Mouse (Mus musculus) midbrain, embryonic 12.5 days (tissue): ENCODE measurements around the gene Hoxa4. TPM values are rescaled to one million over a fixed set of nuclear protein-coding genes. Genes with fewer than 3 reads are reported as not detected.

Source experiments
- ATAC-seq: fragments of 200-750 bp; cut with Nextera tagmentation; 2 replicates; pipeline ENCODE4 v1.8.0; 2017; ENCODE audit warnings: low read depth, moderate TSS enrichment, moderate library complexity; ENCODE audit not compliant: low FRiP score
- H3K27ac ChIP-seq: fragments of 300-500 bp; sonication (generic); replicated peaks from 2 replicates; pipeline ENCODE4 v1.5.1; 2016; ENCODE audit warnings: mild to moderate bottlenecking
- H3K27me3 ChIP-seq: fragments of 300-500 bp; sonication (generic); 2 replicates; pipeline ENCODE4 v1.6.1; 2016; ENCODE audit warnings: mild to moderate bottlenecking
- H3K36me3 ChIP-seq: fragments of 300-500 bp; sonication (generic); 2 replicates; pipeline ENCODE4 v1.6.1; 2016
- H3K4me1 ChIP-seq: fragments of 300-500 bp; sonication (generic); 2 replicates; pipeline ENCODE4 v1.6.1; 2016
- H3K4me2 ChIP-seq: fragments of 300-500 bp; sonication (generic); replicated peaks from 2 replicates; pipeline ENCODE4 v1.6.1; 2016; ENCODE audit warnings: mild to moderate bottlenecking, moderate library complexity
- H3K4me3 ChIP-seq: fragments of 300-500 bp; sonication (generic); 2 replicates; pipeline ENCODE4 v1.5.1; 2016; ENCODE audit warnings: mild to moderate bottlenecking
- H3K9ac ChIP-seq: fragments of 300-500 bp; sonication (generic); replicated peaks from 2 replicates; pipeline ENCODE4 v1.6.1; 2016; ENCODE audit warnings: mild to moderate bottlenecking, moderate library complexity
- H3K9me3 ChIP-seq: fragments of 300-500 bp; sonication (generic); 2 replicates; pipeline ENCODE4 v1.6.1; 2016; ENCODE audit warnings: mild to moderate bottlenecking
- WGBS: fragments of 180-500 bp; shearing (Covaris S2); methylation state at CpG from one replicate; pipeline ENCODE4 v1.1.7; 2016; 5-methylcytosine and 5-hydroxymethylcytosine counted together
- polyA plus RNA-seq: library from polyadenylated mRNA; unstranded; fragments of >200 nt; fragmentation: Nextera tagmentation; extraction: Ambion mirVana; gene quantifications from 2 replicates; pipeline ENCODE4 v1.2.1, GENCODE M21; 2016

Hoxa4 gene
- polyA plus RNA-seq, 1 experiment from 2014 or later = not detected

- H3K9ac ChIP-seq = no peak overlapping the region
- 2% methylated on average over 68 of the region's 68 CpGs for WGBS
- H3K9me3 ChIP-seq = no peaks in the 10 kb centered on the region
- no peak overlapping the region for H3K27ac ChIP-seq
- no peaks in the 10 kb centered on the region for H3K4me1 ChIP-seq
- peaks cover 89% of the 10 kb centered on the region for H3K27me3 ChIP-seq
- no peak overlapping the region for H3K4me2 ChIP-seq
- H3K4me3 ChIP-seq = no peak overlapping the region
- ATAC-seq = no peak
- H3K36me3 ChIP-seq = no peaks in the 10 kb centered on the region
Measured at GRCm38 (mm10) chr6:52234428-52235140, 43.0 kb upstream of the Hoxa4 start.

DNA sequence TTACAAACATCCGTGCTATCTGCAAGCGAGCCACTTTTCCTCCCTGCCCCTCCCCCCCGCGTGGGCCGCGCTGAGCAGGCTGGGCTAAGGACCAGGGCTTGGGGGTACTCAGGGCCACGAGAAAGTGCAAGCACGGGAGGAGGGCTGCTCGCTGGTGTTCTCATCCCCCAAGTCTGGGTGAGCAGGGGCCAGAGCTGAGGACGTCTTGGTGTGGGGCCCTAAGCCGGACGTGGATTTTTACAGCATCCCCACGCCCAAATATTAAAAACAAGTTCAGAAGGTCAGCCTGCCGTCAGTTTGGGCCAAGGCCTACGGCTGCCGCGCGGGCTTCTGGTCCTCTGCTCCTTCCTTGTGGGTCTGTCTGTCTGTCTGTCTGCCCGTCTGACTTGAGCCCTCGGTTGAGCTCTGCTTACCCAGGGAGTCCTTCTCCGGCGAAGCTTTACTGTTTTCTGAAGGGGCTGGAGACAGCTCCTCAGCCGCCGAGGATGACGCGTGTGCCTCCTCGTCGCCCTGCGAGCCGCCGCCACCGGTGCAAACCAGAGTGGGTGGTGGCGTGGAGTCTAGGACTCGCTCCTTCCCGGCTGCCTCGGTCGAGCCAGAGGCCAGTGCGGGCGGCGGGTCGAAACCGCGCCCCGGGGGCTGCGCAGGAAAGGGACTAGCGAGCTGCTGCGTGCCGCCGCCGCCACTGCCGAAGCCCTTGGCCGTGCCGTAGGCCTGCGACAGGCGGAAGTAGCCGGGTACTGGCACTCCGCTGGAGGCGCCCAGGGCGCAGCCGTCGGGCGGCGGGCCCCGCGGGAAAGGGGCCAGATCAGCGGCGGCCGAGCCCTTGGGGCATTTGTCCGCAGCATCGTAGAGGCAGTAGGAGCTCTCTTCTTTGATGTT lies 42.2 kb upstream of the Hoxa4 start:
- no peak for ATAC-seq
- H3K27me3 ChIP-seq = peaks cover 91% of the 10 kb centered on the region
- 1% methylated on average over 70 of the region's 70 CpGs for WGBS
- H3K4me1 ChIP-seq = no peaks in the 10 kb centered on the region
- no peaks in the 10 kb centered on the region for H3K9me3 ChIP-seq
- no peaks in the 10 kb centered on the region for H3K36me3 ChIP-seq
- no peak overlapping the region for H3K4me2 ChIP-seq
- no peak overlapping the region for H3K9ac ChIP-seq
- no peak overlapping the region for H3K4me3 ChIP-seq
- H3K27ac ChIP-seq = no peak overlapping the region

DNA sequence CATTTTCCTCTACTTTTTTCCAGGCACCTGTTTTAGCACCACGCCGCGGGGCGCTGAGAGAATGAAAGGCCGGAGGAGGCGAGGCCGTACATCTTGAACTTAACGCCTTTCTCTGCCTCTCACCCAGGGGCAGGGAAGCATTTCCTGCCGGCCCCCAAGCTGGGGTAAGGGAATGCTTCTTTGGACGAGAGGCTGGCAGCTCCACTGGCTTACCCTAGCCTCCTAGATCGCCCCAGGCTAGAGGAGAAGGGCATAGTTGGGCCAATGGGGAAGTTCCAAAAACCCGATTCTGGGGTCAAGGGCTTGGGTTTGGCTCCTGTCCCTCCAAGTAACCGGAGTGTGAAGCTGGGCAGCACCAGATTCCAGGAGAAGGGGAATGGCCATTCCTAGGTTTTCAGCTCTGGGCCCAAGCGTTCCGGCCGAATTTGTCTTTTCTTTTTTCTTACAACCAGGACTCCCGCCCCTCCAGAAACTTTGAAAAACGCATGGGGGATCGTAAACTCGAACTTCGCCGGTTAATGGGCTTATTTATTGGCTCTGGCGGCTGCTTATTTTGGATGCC lies 41.5 kb upstream of the Hoxa4 start:
- H3K27me3 ChIP-seq = peaks cover 94% of the 10 kb centered on the region
- no peak overlapping the region for H3K27ac ChIP-seq
- H3K4me2 ChIP-seq = no peak overlapping the region
- H3K4me3 ChIP-seq = no peak overlapping the region
- ATAC-seq = no peak
- no peaks in the 10 kb centered on the region for H3K36me3 ChIP-seq
- WGBS = 1% methylated on average over 23 of the region's 23 CpGs
- H3K9ac ChIP-seq = no peak overlapping the region
- no peaks in the 10 kb centered on the region for H3K4me1 ChIP-seq
- no peaks in the 10 kb centered on the region for H3K9me3 ChIP-seq

GRCm38 (mm10) chr6:52232568-52232965 lies 41.0 kb upstream of the Hoxa4 start:
- Histone ChIP-seq H3K9ac (no peak overlapping the region), H3K27me3 (peaks cover 94% of the 10 kb centered on the region), H3K9me3 (no peaks in the 10 kb centered on the region), H3K4me1 (no peaks in the 10 kb centered on the region), H3K4me3 (no peak overlapping the region), H3K27ac (no peak overlapping the region), H3K36me3 (no peaks in the 10 kb centered on the region), H3K4me2 (no peak overlapping the region)
- no peak for ATAC-seq
- under 1% methylated on average over 18 of the region's 18 CpGs for WGBS

GRCm38 (mm10) chr6:52231885-52232567 lies 40.5 kb upstream of the Hoxa4 start:
- Histone ChIP-seq H3K36me3 (no peaks in the 10 kb centered on the region), H3K27ac (no peak overlapping the region), H3K4me1 (no peaks in the 10 kb centered on the region), H3K4me3 (no peak overlapping the region), H3K9ac (no peak overlapping the region), H3K27me3 (peaks cover 94% of the 10 kb centered on the region), H3K9me3 (no peaks in the 10 kb centered on the region), H3K4me2 (no peak overlapping the region)
- 2% methylated on average over 18 of the region's 18 CpGs for WGBS
- no peak for ATAC-seq

DNA sequence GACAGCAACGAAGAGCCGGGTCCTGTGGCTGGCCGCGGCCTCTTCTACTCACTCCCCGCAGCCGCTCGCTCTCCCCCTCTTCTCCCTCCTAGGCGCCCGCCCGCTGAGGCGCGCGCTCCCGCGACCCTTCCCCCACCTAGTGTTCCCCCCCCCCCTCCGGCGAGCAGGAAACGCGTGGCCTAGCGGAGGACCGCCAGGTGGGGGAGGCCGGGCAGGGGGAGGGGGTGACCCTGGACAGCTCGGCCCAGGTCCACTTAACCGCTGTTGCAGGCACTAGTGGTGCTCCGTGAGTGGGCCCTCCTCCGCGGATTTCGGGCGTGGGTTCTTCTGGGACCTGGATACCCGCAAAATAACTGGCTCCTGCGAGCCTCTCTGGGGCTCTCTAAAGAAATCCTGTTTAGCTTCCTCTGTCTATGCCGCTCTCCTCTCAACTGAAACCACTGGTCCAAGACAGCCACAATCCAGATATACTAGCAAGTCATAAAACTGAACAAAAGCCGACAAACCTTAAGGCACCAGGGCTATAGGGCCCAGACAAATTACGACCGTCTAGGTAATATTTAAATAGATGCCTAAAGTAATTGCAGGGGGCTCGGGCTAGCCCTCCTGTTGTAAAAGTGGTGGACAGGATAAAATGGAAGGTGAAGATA lies 39.1 kb upstream of the Hoxa4 start, which contains the start of gene Hoxa9:
Hoxa9 (minus strand) TSS at position 574 of the 650 bp plus-strand sequence.
- Histone ChIP-seq H3K27me3 (peaks cover 94% of the 10 kb centered on the region), H3K27ac (no peak within 1 kb of the TSS), H3K4me3 (no peak within 1 kb of the TSS), H3K9ac (no peak within 1 kb of the TSS), H3K36me3 (no peaks in the 10 kb centered on the region), H3K9me3 (no peaks in the 10 kb centered on the region), H3K4me1 (no peaks in the 10 kb centered on the region), H3K4me2 (no peak within 1 kb of the TSS)
- WGBS = 2% methylated on average over 20 of the region's 36 CpGs
- no peak for ATAC-seq

- no peak for ATAC-seq
- Histone ChIP-seq H3K36me3 (no peaks in the 10 kb centered on the region), H3K4me1 (no peaks in the 10 kb centered on the region), H3K9me3 (no peaks in the 10 kb centered on the region), H3K4me2 (no peak overlapping the region), H3K9ac (no peak overlapping the region), H3K27ac (no peak overlapping the region), H3K4me3 (no peak overlapping the region), H3K27me3 (peaks cover 94% of the 10 kb centered on the region)
- 3% methylated on average over 43 of the region's 44 CpGs for WGBS
Measured at GRCm38 (mm10) chr6:52229558-52230416, 38.2 kb upstream of the Hoxa4 start.

- no peak overlapping the region for H3K27ac ChIP-seq
- no peaks in the 10 kb centered on the region for H3K9me3 ChIP-seq
- H3K9ac ChIP-seq = no peak overlapping the region
- no peak for ATAC-seq
- H3K4me3 ChIP-seq = no peak overlapping the region
- WGBS = 1% methylated on average over 38 of the region's 38 CpGs
- H3K27me3 ChIP-seq = peaks cover 94% of the 10 kb centered on the region
- no peaks in the 10 kb centered on the region for H3K36me3 ChIP-seq
- no peaks in the 10 kb centered on the region for H3K4me1 ChIP-seq
- H3K4me2 ChIP-seq = no peak overlapping the region
Measured at GRCm38 (mm10) chr6:52228475-52229465, 37.2 kb upstream of the Hoxa4 start.

- H3K27me3 ChIP-seq = peaks cover 94% of the 10 kb centered on the region
- no peak overlapping the region for H3K4me2 ChIP-seq
- H3K36me3 ChIP-seq = no peaks in the 10 kb centered on the region
- no peaks in the 10 kb centered on the region for H3K4me1 ChIP-seq
- no peak overlapping the region for H3K9ac ChIP-seq
- no peak overlapping the region for H3K4me3 ChIP-seq
- no peak overlapping the region for H3K27ac ChIP-seq
- WGBS = 2% methylated on average over 11 of the region's 11 CpGs
- H3K9me3 ChIP-seq = no peaks in the 10 kb centered on the region
- no peak for ATAC-seq
Measured at GRCm38 (mm10) chr6:52227470-52228222, 36.1 kb upstream of the Hoxa4 start.
